Mouse (Mus musculus): Measurements from ENCODE around the gene Rtf2. TPM values are rescaled to one million over a fixed set of nuclear protein-coding genes. Genes with fewer than 3 reads are reported as not detected.

Gene Rtf2
- polyA plus RNA-seq, 1 experiment from 2014 or later: 79.0 TPM

- no peaks in the 10 kb centered on the region for H3K27me3 ChIP-seq
- 68% methylated on average over 11 of the region's 11 CpGs for WGBS
- H3K4me3 ChIP-seq: no peak overlapping the region
- H3K4me1 ChIP-seq: peaks cover 13% of the 10 kb centered on the region
- H3K9me3 ChIP-seq: no peaks in the 10 kb centered on the region
- H3K4me2 ChIP-seq: no peak overlapping the region
- peak overlapping the region; percentile 58 for H3K27ac ChIP-seq
- ATAC-seq (ENCODE audit: borderline replicate concordance, extremely low read depth, low FRiP score, low TSS enrichment): peak; percentile 79
- peaks cover 49% of the 10 kb centered on the region for H3K36me3 ChIP-seq
- no peak overlapping the region for H3K9ac ChIP-seq
These were observed 28.0 kb downstream of the Rtf2 start for GRCm38 (mm10) chr2:172468346-172468819.

- H3K9ac ChIP-seq: no peak within 1 kb of the TSS
- no peak within 1 kb of the TSS for H3K4me2 ChIP-seq
- no peaks in the 10 kb centered on the region for H3K27me3 ChIP-seq
- H3K4me3 ChIP-seq: no peak within 1 kb of the TSS
- no peaks in the 10 kb centered on the region for H3K9me3 ChIP-seq
- peaks cover 24% of the 10 kb centered on the region for H3K4me1 ChIP-seq
- H3K27ac ChIP-seq: peak within 1 kb of the TSS; percentile 77
- peaks cover 17% of the 10 kb centered on the region for H3K36me3 ChIP-seq
- WGBS: 87% methylated on average over 11 of the region's 11 CpGs
- ATAC-seq (ENCODE audit: borderline replicate concordance, extremely low read depth, low FRiP score, low TSS enrichment): no peak
These were observed 32.0 kb downstream of the Rtf2 start, which contains the start of gene Fam209 for GRCm38 (mm10) chr2:172472318-172472717. Fam209 (plus strand) TSS chr2:172472520.

- H3K9ac ChIP-seq: no peak overlapping the region
These were observed 33.2 kb downstream of the Rtf2 start for GRCm38 (mm10) chr2:172473591-172473990.

GRCm38 (mm10) chr2:172474970-172475369 is 34.6 kb downstream of the Rtf2 start:
- Histone ChIP-seq H3K27me3 (no peaks in the 10 kb centered on the region), H3K4me1 (peaks cover 18% of the 10 kb centered on the region), H3K4me2 (no peak overlapping the region), H3K27ac (no peak overlapping the region), H3K9ac (no peak overlapping the region), H3K4me3 (no peak overlapping the region), H3K9me3 (no peaks in the 10 kb centered on the region), H3K36me3 (peaks cover 2% of the 10 kb centered on the region)
- ATAC-seq (ENCODE audit: borderline replicate concordance, extremely low read depth, low FRiP score, low TSS enrichment): no peak
- 33% methylated on average over 6 of the region's 6 CpGs for WGBS

More at GRCm38 (mm10) chr2:172473591-172473990, 33.2 kb downstream of the Rtf2 start:
- peaks cover 20% of the 10 kb centered on the region for H3K4me1 ChIP-seq
- WGBS: 23% methylated on average over 8 of the region's 8 CpGs
- peaks cover 15% of the 10 kb centered on the region for H3K36me3 ChIP-seq
- no peak overlapping the region for H3K4me2 ChIP-seq
- H3K27ac ChIP-seq: peak overlapping the region; percentile 77
- ATAC-seq (ENCODE audit: borderline replicate concordance, extremely low read depth, low FRiP score, low TSS enrichment): peak; percentile 70; the same call in 1 of the 2 replicates
- H3K4me3 ChIP-seq: no peak overlapping the region
- H3K27me3 ChIP-seq: no peaks in the 10 kb centered on the region
- no peaks in the 10 kb centered on the region for H3K9me3 ChIP-seq

- Histone ChIP-seq H3K27ac (no peak overlapping the region), H3K27me3 (no peaks in the 10 kb centered on the region), H3K4me3 (no peak overlapping the region), H3K9me3 (no peaks in the 10 kb centered on the region), H3K4me1 (peaks cover 18% of the 10 kb centered on the region), H3K4me2 (no peak overlapping the region), H3K9ac (no peak overlapping the region), H3K36me3 (no peaks in the 10 kb centered on the region)
- 0 out of 2 replicates have a peak, but pooled peaks have one; percentile 19 for ATAC-seq (ENCODE audit: borderline replicate concordance, extremely low read depth, low FRiP score, low TSS enrichment)
- WGBS: 22% methylated on average over 10 of the region's 10 CpGs
These were observed 36.4 kb downstream of the Rtf2 start for GRCm38 (mm10) chr2:172476707-172477260.

- Histone ChIP-seq H3K4me1 (peaks cover 18% of the 10 kb centered on the region), H3K27me3 (no peaks in the 10 kb centered on the region), H3K9ac (no peak overlapping the region), H3K36me3 (no peaks in the 10 kb centered on the region), H3K4me2 (no peak overlapping the region), H3K27ac (no peak overlapping the region), H3K9me3 (no peaks in the 10 kb centered on the region), H3K4me3 (no peak overlapping the region)
- WGBS: 34% methylated on average over 3 of the region's 3 CpGs
- no peak for ATAC-seq (ENCODE audit: borderline replicate concordance, extremely low read depth, low FRiP score, low TSS enrichment)
These were observed 37.0 kb downstream of the Rtf2 start for GRCm38 (mm10) chr2:172477350-172477749.

GRCm38 (mm10) chr2:172477860-172478259 is 37.5 kb downstream of the Rtf2 start:
- Histone ChIP-seq H3K9ac (no peak overlapping the region), H3K4me1 (peaks cover 17% of the 10 kb centered on the region), H3K4me3 (no peak overlapping the region), H3K27ac (no peak overlapping the region), H3K4me2 (no peak overlapping the region), H3K36me3 (no peaks in the 10 kb centered on the region), H3K9me3 (no peaks in the 10 kb centered on the region), H3K27me3 (no peaks in the 10 kb centered on the region)
- 0 out of 2 replicates have a peak, but pooled peaks have one; percentile 24 for ATAC-seq (ENCODE audit: borderline replicate concordance, extremely low read depth, low FRiP score, low TSS enrichment)
- WGBS: 0% methylated on average over 2 of the region's 2 CpGs

GRCm38 (mm10) chr2:172480296-172480695 is 39.9 kb downstream of the Rtf2 start:
- WGBS: 45% methylated on average over 7 of the region's 7 CpGs
- ATAC-seq (ENCODE audit: borderline replicate concordance, extremely low read depth, low FRiP score, low TSS enrichment): no peak
- no peak overlapping the region for H3K9ac ChIP-seq

GRCm38 (mm10) chr2:172481654-172482385 is 41.5 kb downstream of the Rtf2 start:
- no peaks in the 10 kb centered on the region for H3K9me3 ChIP-seq
- no peak overlapping the region for H3K4me2 ChIP-seq
- H3K27ac ChIP-seq: no peak overlapping the region
- WGBS: 77% methylated on average over 16 of the region's 16 CpGs
- H3K4me3 ChIP-seq: no peak overlapping the region
- no peak overlapping the region for H3K9ac ChIP-seq
- H3K4me1 ChIP-seq: no peaks in the 10 kb centered on the region
- no peak for ATAC-seq (ENCODE audit: borderline replicate concordance, extremely low read depth, low FRiP score, low TSS enrichment)
- H3K27me3 ChIP-seq: no peaks in the 10 kb centered on the region
- no peaks in the 10 kb centered on the region for H3K36me3 ChIP-seq

More at GRCm38 (mm10) chr2:172480296-172480695, 39.9 kb downstream of the Rtf2 start:
- H3K36me3 ChIP-seq: no peaks in the 10 kb centered on the region
- H3K9me3 ChIP-seq: no peaks in the 10 kb centered on the region
- H3K27ac ChIP-seq: no peak overlapping the region
- no peaks in the 10 kb centered on the region for H3K27me3 ChIP-seq
- no peak overlapping the region for H3K4me3 ChIP-seq
- no peak overlapping the region for H3K4me2 ChIP-seq
- no peaks in the 10 kb centered on the region for H3K4me1 ChIP-seq

- H3K9ac ChIP-seq: no peak overlapping the region
- 76% methylated on average over 14 of the region's 14 CpGs for WGBS
- H3K9me3 ChIP-seq: no peaks in the 10 kb centered on the region
- no peaks in the 10 kb centered on the region for H3K27me3 ChIP-seq
- H3K4me3 ChIP-seq: no peak overlapping the region
- H3K4me2 ChIP-seq: no peak overlapping the region
- no peak for ATAC-seq (ENCODE audit: borderline replicate concordance, extremely low read depth, low FRiP score, low TSS enrichment)
- no peaks in the 10 kb centered on the region for H3K4me1 ChIP-seq
- H3K36me3 ChIP-seq: no peaks in the 10 kb centered on the region
- no peak overlapping the region for H3K27ac ChIP-seq
These were observed 43.5 kb downstream of the Rtf2 start for GRCm38 (mm10) chr2:172483766-172484413.

GRCm38 (mm10) chr2:172484696-172485370 is 44.5 kb downstream of the Rtf2 start:
- H3K4me2 ChIP-seq: no peak overlapping the region
- H3K9ac ChIP-seq: no peak overlapping the region
- H3K27me3 ChIP-seq: no peaks in the 10 kb centered on the region
- no peaks in the 10 kb centered on the region for H3K9me3 ChIP-seq
- no peak for ATAC-seq (ENCODE audit: borderline replicate concordance, extremely low read depth, low FRiP score, low TSS enrichment)
- no peaks in the 10 kb centered on the region for H3K4me1 ChIP-seq
- H3K36me3 ChIP-seq: no peaks in the 10 kb centered on the region
- H3K27ac ChIP-seq: no peak overlapping the region
- WGBS: 34% methylated on average over 12 of the region's 12 CpGs
- H3K4me3 ChIP-seq: no peak overlapping the region
